Mouse (Mus musculus) heart, adult 2 months (tissue): ENCODE measurements around the gene Plod1.

Experiments used
- CTCF ChIP-seq: fragments of 200-600 bp; IDR thresholded peaks from 2 replicates; pipeline ENCODE4 v1.8.1; 2022; ENCODE audit warnings: antibody characterized with exemption, mild to moderate bottlenecking, moderate library complexity
- POLR2A ChIP-seq: fragments of 200-500 bp; IDR thresholded peaks from 2 replicates; pipeline ENCODE4 v1.6.1; 2011; ENCODE audit warnings: mild to moderate bottlenecking, low read depth, low read length, control low read depth; ENCODE audit not compliant: insufficient read depth

DNA sequence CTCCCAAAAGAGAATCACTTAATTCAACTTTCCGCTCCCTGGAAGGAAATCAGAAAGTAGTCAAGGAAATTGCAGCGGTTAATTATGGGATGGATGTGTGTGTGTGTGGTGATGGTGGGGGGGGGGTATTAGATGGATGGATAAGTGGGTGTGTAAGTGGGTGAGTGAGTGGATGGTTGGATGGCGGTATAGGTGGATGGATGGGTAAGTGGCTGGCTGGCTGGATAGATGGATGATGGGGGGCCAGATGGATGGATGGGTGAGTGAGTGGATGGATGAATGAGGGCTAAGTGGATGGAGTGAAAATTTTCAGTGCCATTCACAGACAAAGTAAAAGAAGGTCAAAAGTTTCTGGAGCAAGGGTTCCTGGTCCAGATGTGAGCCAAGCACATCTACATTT lies 454 bp upstream of the Plod1 start:
- TF ChIP-seq POLR2A: no peak
- TF ChIP-seq CTCF: no peak
